Mouse (Mus musculus) c-Kit-positive CD71-positive TER-119-negative erythroid progenitor cells, embryonic 14.5 days (primary cell): ENCODE results near the gene Fgf14.
"Not testable (repeated sequence)": the region's sequence is repeated elsewhere in the genome, so short reads cannot be mapped to it uniquely, and the experiment has no call there.

Experiments
- DNase-seq: peaks from one replicate; pipeline ENCODE4 v3.0.0-alpha.2; 2013; ENCODE audit warnings: low read depth

Gene Fgf14

GRCm38 (mm10) chr14:124191913-124192814 is 484.8 kb downstream of the Fgf14 start:
- DNase-seq, result no peak

GRCm38 (mm10) chr14:124180265-124180664 is 496.7 kb downstream of the Fgf14 start:
- DNase-seq, result no peak

- DNase-seq, result no peak
Measured at GRCm38 (mm10) chr14:124174111-124174510, 502.8 kb downstream of the Fgf14 start.

- no peak for DNase-seq
Measured at GRCm38 (mm10) chr14:124163618-124164185, 513.2 kb downstream of the Fgf14 start.

GRCm38 (mm10) chr14:124147378-124147777 is 529.5 kb downstream of the Fgf14 start:
- no peak for DNase-seq

GRCm38 (mm10) chr14:124107205-124107873 is 569.6 kb downstream of the Fgf14 start:
- no peak for DNase-seq

GRCm38 (mm10) chr14:124083126-124083525 is 593.8 kb downstream of the Fgf14 start:
- no peak for DNase-seq

- no peak for DNase-seq
Measured at GRCm38 (mm10) chr14:124044016-124044415, 632.9 kb downstream of the Fgf14 start.

- no peak for DNase-seq
Measured at GRCm38 (mm10) chr14:124040651-124041050, 636.3 kb downstream of the Fgf14 start.

GRCm38 (mm10) chr14:124037434-124037833 is 639.5 kb downstream of the Fgf14 start:
- DNase-seq, result no peak

GRCm38 (mm10) chr14:124036575-124037205 is 640.2 kb downstream of the Fgf14 start:
- no peak for DNase-seq

GRCm38 (mm10) chr14:124033302-124033701 is 643.6 kb downstream of the Fgf14 start:
- not testable (repeated sequence) for DNase-seq

GRCm38 (mm10) chr14:124027886-124028670 is 648.8 kb downstream of the Fgf14 start:
- no peak for DNase-seq

GRCm38 (mm10) chr14:123990591-123991195 is 686.2 kb downstream of the Fgf14 start:
- no peak for DNase-seq

- no peak for DNase-seq
Measured at GRCm38 (mm10) chr14:123967996-123968395, 708.9 kb downstream of the Fgf14 start.

- no peak for DNase-seq
Measured at GRCm38 (mm10) chr14:123966531-123966930, 710.4 kb downstream of the Fgf14 start.
